Mouse (Mus musculus) liver, adult 2 months (tissue): ENCODE measurements at regions not wholly inside any gene's neighbourhood (a gene's known extent, or its start where the extent isn't known, plus 50 kb on each side); places are given as distances from the start of the nearest gene placed in this dataset.

ENCODE experiments used
- DNase-seq: peaks from one replicate; pipeline ENCODE4 v3.0.0-alpha.2; 2011; ENCODE audit warnings: low read depth, low spot score; ENCODE audit errors: extremely low read depth
- H3K27ac ChIP-seq: fragments of 200-500 bp; replicated peaks from 2 replicates; pipeline ENCODE4 v1.5.1; 2012; ENCODE audit warnings: low read depth, mild to moderate bottlenecking, control low read depth, inconsistent platforms, low read length; ENCODE audit not compliant: insufficient read depth
- H3K27me3 ChIP-seq: fragments of 200-500 bp; 2 replicates; pipeline ENCODE4 v1.6.1; 2012; ENCODE audit warnings: mild to moderate bottlenecking, moderate library complexity, low read length, inconsistent platforms; ENCODE audit not compliant: control insufficient read depth, insufficient read depth
- H3K36me3 ChIP-seq: fragments of 200-500 bp; 2 replicates; pipeline ENCODE4 v1.6.1; 2012; ENCODE audit warnings: low read length, inconsistent platforms; ENCODE audit not compliant: control insufficient read depth, insufficient read depth
- H3K4me1 ChIP-seq: fragments of 200-500 bp; 2 replicates; pipeline ENCODE4 v1.6.1; 2011; ENCODE audit warnings: low read length; ENCODE audit not compliant: control insufficient read depth, insufficient read depth
- H3K4me3 ChIP-seq: fragments of 200-500 bp; 2 replicates; pipeline ENCODE4 v1.5.1; 2011; ENCODE audit warnings: low read depth, mild to moderate bottlenecking, control low read depth, low read length, moderate library complexity; ENCODE audit not compliant: insufficient read depth
- H3K79me2 ChIP-seq: fragments of 200-500 bp; 2 replicates; pipeline ENCODE4 v1.6.1; 2012; ENCODE audit warnings: inconsistent platforms, mild to moderate bottlenecking, low read length, moderate library complexity; ENCODE audit not compliant: control insufficient read depth, insufficient read depth
- H3K9ac ChIP-seq: fragments of 200-500 bp; 2 replicates; pipeline ENCODE4 v1.6.1; 2012; ENCODE audit warnings: low read depth, mild to moderate bottlenecking, control low read depth, inconsistent platforms, low read length
- CTCF ChIP-seq: fragments of 200-500 bp; IDR thresholded peaks from 2 replicates; pipeline ENCODE4 v1.5.1; 2011; ENCODE audit warnings: low read depth, low read length, control low read depth
- POLR2A ChIP-seq: fragments of 200-500 bp; IDR thresholded peaks from 2 replicates; pipeline ENCODE4 v1.6.1; 2011; ENCODE audit warnings: low read length, control low read depth; ENCODE audit not compliant: insufficient read depth; ENCODE audit errors: extremely low read depth
- WGBS: fragments of 180-500 bp; shearing (Covaris S2); methylation state at CpG from one replicate; pipeline ENCODE4 v1.1.7; 2018; 5-methylcytosine and 5-hydroxymethylcytosine counted together

DNA sequence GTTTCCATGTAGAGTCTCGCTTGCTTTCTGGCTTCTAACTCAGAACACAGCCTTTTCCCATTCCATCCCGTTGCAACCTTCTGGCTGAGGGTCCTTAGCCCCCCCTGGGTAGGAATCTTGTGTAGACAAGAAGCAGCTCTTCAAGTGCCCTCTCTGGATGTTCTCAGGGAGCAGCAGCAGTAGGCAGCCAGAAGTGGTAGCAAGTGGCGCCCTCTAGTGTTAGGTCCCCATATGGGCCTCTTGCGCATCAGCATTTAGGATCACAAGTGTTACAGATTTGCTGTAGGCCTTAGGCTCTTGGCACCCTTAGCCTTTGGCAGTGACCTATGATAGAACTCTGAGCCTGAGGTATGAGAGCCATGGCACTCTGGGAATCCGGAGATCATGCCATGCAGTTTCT lies 239.0 kb downstream of the Hhipl2 start:
- TF ChIP-seq POLR2A (no peak), CTCF (peak; percentile 78)
- WGBS = 62% methylated on average over 5 of the region's 5 CpGs
- Histone ChIP-seq H3K9ac (no peak overlapping the region), H3K79me2 (no peaks in the 10 kb centered on the region), H3K4me3 (no peak overlapping the region), H3K27ac (no peak overlapping the region), H3K27me3 (no peaks in the 10 kb centered on the region), H3K4me1 (no peaks in the 10 kb centered on the region), H3K36me3 (no peaks in the 10 kb centered on the region)
- peak; percentile 41 for DNase-seq

DNA sequence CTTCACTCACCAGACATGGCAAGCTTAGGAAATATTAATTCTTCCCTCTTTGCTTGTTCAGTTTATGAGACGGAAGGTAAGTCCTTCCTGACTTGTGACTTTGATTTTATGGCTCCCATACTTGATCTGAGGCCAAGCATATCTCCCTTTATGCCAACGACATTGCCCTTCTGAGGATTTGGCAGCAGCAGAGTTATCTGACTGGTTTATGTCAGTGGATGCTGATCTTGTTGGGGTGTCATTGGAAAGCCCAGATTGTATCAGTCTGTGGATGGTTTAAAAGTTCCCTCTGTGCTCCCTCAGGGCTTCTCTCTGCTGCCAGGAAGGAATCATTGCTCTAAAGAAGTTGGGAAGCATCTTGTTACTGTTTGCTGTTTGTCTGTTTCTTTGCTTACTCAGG lies 242.5 kb downstream of the Hhipl2 start:
- Histone ChIP-seq H3K27ac (no peak overlapping the region), H3K4me3 (no peak overlapping the region), H3K9ac (no peak overlapping the region), H3K36me3 (no peaks in the 10 kb centered on the region), H3K27me3 (no peaks in the 10 kb centered on the region), H3K4me1 (no peaks in the 10 kb centered on the region), H3K79me2 (no peaks in the 10 kb centered on the region)
- WGBS = 78% methylated on average over 2 of the region's 2 CpGs
- no peak for TF ChIP-seq CTCF
- no peak for TF ChIP-seq POLR2A
- DNase-seq = no peak

DNA sequence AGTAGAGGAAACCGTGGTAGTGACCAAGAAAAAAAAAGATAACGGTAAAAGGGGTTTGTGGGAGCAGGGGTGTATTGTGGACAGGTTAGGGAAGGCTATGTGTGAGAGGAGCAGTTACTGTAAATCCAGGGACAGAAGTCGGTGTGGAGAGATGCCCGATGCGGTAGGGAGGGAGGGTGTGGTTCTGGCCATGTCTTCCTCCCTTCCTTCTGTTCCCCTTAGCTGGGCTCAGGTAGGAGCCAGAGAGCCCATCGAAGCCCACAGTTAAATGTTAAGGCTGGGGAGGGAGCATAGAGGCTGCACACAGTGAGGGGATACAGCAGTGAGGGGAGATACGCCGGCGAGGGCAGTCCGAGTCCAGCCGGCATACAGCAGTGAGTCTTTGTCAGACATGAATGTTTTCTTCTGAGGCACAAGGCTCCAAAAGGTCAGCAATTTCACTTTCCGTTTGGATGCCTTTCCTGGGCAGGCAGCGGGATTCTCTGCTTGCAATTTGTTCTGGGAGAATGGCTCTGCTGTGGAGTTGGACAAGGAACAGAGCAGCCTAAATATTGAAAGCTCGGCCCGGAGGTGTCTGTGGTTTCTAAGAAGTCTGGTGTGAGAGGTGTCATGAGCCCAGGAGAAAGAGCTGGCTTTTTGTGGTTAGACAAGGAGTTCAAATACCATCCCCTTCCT lies 244.5 kb downstream of the Hhipl2 start:
- no peak overlapping the region for H3K27ac ChIP-seq
- no peak overlapping the region for H3K9ac ChIP-seq
- no peaks in the 10 kb centered on the region for H3K79me2 ChIP-seq
- 84% methylated on average over 15 of the region's 15 CpGs for WGBS
- no peaks in the 10 kb centered on the region for H3K4me1 ChIP-seq
- H3K4me3 ChIP-seq = no peak overlapping the region
- TF ChIP-seq CTCF (no peak), POLR2A (no peak)
- no peaks in the 10 kb centered on the region for H3K27me3 ChIP-seq
- no peaks in the 10 kb centered on the region for H3K36me3 ChIP-seq
- no peak for DNase-seq

GRCm38 (mm10) chr1:183669271-183669670 lies 251.3 kb downstream of the Hhipl2 start:
- Histone ChIP-seq H3K4me1 (no peaks in the 10 kb centered on the region), H3K4me3 (no peak overlapping the region), H3K36me3 (no peaks in the 10 kb centered on the region), H3K27me3 (no peaks in the 10 kb centered on the region), H3K27ac (no peak overlapping the region), H3K79me2 (no peaks in the 10 kb centered on the region), H3K9ac (no peak overlapping the region)
- no peak for TF ChIP-seq POLR2A
- WGBS = 81% methylated on average over 8 of the region's 8 CpGs
- DNase-seq = no peak

DNA sequence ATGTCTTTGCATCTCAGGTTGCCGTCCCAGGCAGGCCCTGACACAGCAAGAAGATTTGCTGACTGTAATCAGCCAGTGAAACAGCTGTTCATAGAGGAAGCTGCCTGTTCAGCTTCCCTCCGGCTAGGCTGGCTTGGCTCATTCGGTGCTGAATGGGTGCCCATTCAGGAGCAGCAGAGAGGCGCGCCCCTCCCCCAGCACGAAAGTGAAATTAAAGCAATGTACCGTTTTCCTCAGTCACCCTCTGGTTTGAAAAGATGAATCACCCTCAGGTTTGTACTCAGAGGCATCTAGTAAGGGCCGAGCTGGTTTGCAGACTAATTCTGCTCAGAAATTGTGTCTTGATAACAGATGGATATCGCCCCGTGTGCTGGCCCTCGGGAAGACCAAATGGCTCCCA lies 251.7 kb downstream of the Hhipl2 start:
- peak; percentile 7 for DNase-seq
- WGBS = 55% methylated on average over 11 of the region's 11 CpGs
- H3K27me3 ChIP-seq = no peaks in the 10 kb centered on the region
- H3K27ac ChIP-seq = no peak overlapping the region
- no peak overlapping the region for H3K9ac ChIP-seq
- H3K79me2 ChIP-seq = no peaks in the 10 kb centered on the region
- no peak overlapping the region for H3K4me3 ChIP-seq
- H3K4me1 ChIP-seq = no peaks in the 10 kb centered on the region
- no peak for TF ChIP-seq CTCF
- no peak for TF ChIP-seq POLR2A
- H3K36me3 ChIP-seq = no peaks in the 10 kb centered on the region

DNA sequence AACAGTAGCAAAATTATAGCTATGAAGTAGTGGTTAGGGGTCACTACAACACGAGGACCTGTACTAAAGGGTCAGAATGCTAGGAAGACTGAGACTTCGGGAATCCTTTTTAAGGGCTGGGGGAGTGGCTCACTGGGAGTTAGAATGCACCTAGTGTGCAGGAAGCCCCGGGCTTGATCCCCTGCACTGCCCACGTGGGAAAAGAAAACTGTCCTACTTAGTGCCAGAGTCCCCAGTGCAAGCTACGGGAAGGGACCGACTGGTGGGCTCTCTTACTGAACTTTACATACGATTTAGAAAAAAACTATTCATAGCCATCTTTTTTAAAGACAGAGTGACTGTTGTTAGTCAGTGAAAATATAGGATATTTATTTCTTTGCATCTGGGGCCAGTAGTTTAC lies 252.5 kb downstream of the Hhipl2 start:
- Histone ChIP-seq H3K4me1 (no peaks in the 10 kb centered on the region), H3K36me3 (no peaks in the 10 kb centered on the region), H3K9ac (no peak overlapping the region), H3K27ac (no peak overlapping the region), H3K4me3 (no peak overlapping the region), H3K79me2 (no peaks in the 10 kb centered on the region), H3K27me3 (no peaks in the 10 kb centered on the region)
- no peak for DNase-seq
- WGBS = 72% methylated on average over 7 of the region's 7 CpGs
- TF ChIP-seq POLR2A = no peak
- TF ChIP-seq CTCF = no peak
